Mouse (Mus musculus): ENCODE measurements at regions not wholly inside any gene's neighbourhood (a gene's known extent, or its start where the extent isn't known, plus 50 kb on each side); places are given as distances from the start of the nearest gene placed in this dataset.

DNA sequence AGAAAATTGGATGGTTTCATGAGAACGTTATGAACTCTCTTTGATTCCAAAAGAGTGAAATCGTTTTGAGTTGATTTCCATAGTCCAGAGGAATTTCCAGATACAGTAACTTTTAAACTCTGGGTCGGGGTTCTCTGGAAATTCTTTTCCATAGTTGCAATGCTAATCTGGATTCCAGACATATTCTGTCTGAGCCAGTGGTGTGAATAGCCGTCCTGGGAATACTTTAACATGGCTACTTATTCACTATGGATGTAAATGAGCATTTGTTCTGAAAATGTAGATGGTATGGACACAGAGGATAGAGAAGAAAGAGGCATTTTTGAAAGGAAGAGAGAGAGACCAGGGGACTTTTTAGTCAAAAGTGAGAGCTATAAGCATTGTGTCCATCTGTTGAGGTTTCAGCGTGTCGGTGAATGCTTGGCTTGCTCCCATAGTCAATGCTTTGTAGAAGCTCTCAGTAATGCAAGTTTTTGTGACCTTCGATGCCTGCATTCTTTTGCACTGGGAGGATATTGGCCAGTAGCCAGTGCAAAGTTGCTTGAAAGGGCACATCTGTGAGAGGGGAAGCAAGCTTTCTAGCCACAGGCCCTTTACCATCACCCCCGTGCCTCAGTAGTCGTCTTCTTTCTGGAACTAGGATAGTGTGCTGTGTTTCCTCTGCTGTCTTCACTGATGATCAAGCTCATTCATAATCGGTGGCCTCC lies 208.9 kb downstream of the Gm19410 start:
- TF ChIP-seq CTCF (IDR thresholded peaks at IDR 0.05; ENCODE audit: borderline replicate concordance, insufficient read depth, low read depth, low read length) (no peak), POLR2A (IDR thresholded peaks at IDR 0.05; ENCODE audit: borderline replicate concordance, insufficient read depth, low read length) (no peak)
